Mouse (Mus musculus) T-helper 1 cell (primary cell): ENCODE measurements at regions not wholly inside any gene's neighbourhood (a gene's known extent, or its start where the extent isn't known, plus 50 kb on each side); places are given as distances from the start of the nearest gene placed in this dataset.

ENCODE experiments used
- in situ Hi-C: fragments of 300-600 bp; cut with MboI, MseI; formaldehyde crosslinking; loops from one replicate; pipeline ENCODE4 v1.15.1; 2025; ENCODE audit warnings: high pct_unique_total_duplicates

DNA sequence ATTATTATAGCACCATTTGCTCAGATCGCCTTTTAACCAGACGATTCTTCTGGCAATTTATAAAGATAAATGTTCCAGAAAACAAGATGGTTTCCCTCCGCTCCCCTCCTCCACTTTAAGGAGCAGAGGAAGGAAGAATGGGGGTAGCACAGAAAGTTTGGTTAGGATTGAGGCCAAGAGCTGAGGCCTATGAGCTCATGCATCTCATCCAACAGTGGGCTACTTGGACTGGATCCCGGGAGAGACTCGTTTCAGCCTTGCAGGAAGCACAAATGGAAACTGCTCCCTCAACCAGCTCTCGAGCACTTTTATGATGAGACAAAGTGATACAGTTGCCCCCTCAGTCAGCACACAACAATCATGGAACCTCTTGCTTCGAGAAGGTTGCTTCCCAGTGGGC lies 97.9 kb upstream of the Irx3 start:
- in situ Hi-C loops, result no loop called here

DNA sequence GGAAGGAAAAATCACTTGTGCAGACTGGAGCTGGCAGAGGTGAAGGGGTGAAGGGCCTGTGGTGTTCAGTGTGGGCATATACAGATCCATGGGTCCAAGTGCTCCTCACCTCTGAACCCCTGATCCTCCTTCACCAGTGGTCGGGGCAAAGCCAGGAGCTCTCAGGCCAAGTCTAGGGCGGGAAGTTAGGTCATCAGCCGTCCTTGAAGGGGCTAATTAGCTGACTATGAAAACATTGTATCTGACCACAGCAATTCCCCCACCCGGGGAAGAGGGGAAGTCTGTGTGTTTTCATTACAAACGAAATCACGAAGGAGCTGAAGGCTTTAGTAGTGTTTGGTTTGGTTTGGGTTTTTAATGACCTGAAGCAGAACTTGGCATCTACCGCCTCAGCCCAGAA lies 95.5 kb upstream of the Irx3 start:
- in situ Hi-C loops, result no loop called here

DNA sequence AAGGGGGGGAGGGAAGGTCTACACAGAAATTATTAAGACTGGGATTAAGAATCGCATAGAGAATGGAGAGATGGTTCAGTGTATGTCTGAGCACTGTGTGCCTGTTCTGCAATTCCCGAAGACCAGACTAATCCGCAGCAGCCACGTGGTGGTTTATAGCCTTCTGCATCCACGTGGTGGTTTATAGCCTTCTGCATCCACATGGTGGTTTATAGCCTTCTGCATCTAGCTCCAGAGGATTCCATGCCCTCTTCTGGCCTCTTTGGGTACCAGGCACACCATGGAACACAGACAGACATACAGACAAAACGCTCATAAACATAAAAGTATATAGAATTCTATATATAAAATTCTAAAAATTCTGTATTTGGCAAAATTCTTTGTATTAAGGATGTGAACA lies 94.1 kb upstream of the Irx3 start:
- in situ Hi-C loops, result no loop called here

DNA sequence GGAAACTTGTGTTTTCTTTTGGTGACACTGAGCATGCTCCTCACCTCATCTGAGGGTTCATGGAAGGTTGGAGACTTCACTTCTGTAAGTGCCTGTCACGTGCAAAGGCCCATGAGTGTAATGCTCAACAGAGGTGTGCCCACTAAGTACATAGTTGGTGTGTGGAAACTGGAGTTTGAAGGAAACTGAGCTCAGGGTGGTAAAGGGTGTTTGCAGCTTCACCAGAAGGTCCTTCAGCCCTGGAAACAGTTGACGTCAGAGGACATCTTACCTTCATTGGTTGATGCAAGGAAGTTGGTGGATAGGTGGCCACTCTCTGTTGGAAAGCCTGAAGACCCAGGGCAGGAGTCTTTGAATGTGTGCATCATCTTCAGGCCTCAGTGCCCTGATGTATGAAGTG lies 83.0 kb upstream of the Irx3 start:
- in situ Hi-C loops, result no loop called here

DNA sequence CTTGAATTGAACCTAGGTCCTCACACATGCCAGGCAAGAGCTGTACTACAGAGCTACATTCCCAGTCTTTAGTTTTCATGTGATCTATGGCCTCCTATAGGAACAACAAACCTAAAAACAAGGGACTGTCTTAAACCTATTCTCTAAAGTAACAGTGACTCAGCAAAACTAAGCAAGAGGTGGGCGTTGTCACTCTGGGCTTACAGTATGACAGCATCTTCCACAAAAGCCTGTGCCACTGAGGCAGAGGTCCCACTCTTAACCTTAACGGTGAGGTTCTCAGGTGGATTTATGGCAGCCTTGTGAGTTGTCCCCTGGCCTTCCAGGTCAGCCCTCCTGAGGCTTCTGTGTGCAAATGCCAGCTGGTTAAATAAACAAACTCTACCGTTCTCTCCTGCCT lies 82.5 kb upstream of the Irx3 start:
- in situ Hi-C loops, result no loop called here

DNA sequence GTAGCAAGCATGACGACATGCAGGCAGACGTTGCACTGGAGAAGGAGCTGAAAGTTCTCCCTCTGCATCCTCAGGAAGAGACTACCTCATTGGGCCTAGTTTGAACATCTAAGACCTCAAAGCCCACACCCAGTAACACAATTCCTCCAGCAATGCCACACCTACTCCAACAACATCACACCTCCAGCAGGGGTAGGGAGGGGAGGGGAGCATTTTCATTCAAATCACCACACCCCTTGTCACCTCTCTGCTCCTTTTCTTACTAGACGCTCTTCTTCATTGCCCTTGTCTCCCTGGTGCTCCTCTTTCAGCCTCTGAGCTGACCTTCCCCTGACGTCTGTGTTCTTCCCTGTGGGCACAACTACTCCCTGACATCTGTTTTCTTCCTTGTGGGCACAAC lies 81.1 kb upstream of the Irx3 start:
- in situ Hi-C loops, result no loop called here

DNA sequence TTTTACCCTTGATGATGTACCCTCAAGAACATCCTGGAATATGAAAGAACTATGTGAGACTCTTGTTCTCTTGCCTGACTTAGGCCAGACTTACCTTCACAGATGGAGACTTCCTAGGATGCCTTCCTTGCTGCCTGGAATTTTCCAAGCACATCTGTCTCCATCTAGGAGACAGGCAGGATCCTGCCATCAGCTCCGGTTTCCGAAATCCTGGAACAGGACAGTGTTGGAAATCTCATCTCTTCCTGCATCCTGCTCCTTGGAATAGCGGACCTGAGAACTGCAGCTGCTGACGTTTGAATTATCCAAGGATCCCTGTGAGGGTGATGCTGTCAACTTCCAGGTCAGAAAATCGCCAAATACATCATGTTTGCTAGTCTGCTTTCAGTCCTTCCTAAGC lies 77.0 kb upstream of the Irx3 start:
- in situ Hi-C loops, result no loop called here

DNA sequence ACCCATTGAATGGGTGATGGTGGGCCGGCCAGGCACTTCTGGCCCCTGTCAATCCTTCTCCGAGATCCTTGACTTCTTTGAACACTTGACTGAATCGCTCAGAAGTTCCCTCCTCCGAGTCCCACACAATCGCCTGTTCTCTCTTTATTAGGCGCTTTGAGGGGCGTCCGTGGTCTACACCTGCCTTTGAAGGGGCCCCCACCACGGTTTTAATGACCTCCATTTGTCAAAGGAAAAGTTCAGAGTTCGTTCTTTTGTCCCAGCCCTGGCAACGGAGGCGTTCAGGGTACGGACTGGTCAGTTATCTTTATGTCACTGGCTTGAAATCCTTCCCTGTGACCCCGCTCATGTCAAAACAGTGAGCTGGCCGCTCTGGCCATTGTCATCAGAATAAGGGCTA lies 74.3 kb upstream of the Irx3 start:
- in situ Hi-C loops, result no loop called here

DNA sequence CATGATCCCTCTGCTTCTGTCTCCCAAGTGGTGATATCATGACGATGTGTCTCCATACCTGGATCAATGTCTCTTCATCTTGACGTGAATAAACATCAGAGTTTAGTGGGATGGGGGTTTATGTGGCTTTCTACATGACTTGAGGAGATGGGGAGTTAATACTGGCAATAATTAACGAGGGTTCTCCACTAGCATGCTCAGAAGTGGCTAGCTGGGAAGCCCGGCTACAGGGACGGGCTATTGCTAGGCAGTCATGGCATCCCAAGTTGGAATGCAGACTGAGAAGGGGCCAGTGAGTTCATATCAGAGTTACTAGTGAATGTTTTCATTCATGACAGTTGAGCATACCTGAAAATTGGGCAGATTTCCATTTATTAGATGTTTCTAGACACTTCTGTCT lies 71.4 kb upstream of the Irx3 start:
- in situ Hi-C loops, result no loop called here

DNA sequence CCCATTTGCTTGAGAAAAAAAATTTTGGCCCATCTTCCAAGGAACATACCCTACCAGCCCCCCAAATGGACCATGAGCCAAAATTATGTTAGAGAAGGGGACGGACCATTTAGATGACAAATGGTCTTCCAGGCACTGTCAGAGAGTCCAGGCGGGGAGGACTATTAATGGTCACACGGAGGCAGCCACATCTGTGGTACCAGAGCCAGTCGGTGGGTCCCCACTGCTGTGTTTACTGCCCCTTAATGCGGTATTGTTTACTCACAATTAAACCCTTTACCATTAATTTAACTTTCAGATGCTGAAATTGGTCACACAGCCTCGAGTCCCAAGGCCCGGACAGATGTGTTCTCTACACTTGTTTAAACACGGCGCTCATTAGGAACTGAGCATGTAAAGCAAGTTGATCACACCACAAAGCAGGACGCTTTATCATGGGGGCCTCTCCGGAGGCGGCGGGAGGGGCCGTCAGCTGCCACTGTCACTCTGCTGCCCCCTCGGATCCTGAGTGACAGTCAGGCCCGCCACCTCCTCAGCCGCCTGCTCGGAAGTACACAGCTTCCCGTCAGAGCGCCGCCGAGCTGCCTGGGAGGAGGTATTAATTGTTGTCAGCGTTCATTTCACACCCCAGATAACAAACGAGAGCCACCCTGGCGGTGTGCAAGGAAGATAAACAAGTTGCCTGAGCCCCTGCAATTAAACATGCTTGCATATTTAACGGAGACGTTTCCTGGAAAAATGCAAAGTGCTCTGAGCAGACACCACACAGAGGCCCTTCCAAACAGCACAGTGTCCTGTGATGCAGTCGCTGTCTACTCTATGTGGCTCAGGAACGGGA lies 70.6 kb upstream of the Irx3 start:
- in situ Hi-C loops, result no loop called here

DNA sequence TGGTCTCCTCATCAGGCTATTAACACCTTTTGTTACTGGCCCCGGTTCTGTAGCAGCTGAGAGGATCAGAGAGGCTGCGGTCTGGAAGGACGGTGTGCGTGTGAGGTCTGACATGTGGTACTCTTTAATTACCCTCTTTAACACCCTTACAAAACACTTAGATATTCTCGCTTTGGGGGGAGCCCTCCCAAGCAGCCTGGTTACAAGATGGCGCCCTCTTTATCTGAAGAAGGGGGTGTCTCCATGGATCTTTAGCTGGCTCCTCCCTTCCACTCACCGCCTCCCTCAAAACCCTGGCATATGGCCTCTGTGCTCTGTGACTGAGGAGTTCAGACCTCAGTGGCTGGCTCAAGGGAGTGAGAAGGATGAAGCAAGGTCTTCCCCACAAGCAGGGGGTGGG lies 65.2 kb upstream of the Irx3 start:
- in situ Hi-C loops, result no loop called here

DNA sequence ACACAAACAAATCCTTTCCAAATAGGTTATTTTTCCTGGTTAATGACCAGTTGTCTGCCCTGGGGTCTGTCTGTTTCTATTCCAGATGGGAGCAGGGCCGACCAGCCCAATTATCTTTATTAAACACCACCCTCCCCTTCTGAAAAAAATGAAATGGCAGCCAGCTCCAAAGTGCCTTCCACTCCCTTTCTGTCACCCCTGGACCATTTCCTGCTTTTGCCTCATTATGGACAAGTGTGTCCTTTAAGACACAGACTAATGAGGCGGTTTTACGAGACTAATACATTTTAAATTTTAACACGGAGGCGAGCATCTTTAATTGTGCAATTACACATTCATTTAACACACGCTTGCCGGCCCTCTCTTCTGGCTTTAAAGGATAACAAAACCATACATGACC lies 64.2 kb upstream of the Irx3 start:
- in situ Hi-C loops, result no loop called here

DNA sequence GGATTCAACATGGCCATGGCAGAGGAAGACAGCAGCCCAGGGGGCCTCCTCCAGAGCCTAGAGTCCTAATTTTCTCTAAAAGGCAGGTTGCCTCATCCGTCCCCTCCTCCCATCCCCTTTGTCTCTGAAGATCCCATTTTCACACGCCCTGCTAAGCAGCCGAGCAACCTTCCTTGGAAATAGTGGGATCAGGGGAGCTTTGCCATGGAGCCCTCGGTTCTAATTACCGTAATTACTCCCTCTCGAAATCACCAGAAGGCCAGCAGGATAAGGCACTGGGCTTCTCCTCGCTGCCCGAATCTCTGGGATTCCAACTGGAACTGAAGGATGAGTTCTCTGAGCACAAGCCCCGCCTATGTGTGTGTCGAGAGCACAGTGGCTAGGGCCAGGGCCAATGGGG lies 63.5 kb upstream of the Irx3 start:
- in situ Hi-C loops, result no loop called here

DNA sequence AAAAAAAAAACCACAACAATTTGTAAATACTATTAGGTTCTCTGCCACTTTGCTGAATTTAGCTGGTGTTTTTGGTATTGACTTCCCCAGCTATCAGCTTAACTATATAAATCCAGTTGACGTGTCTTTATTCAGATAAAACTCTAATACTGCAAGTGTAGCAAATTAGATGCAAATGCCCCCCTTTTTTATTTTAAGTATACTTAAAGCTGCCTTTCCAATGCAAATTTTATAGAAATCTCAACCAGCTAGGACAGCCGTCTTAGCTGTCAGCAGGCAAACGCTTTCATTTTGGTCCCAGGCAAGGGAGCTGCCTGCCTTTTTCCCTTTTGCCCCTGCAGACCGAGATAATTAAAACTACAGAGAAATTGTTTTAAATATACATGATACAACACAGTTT lies 61.6 kb upstream of the Irx3 start:
- in situ Hi-C loops, result no loop called here

DNA sequence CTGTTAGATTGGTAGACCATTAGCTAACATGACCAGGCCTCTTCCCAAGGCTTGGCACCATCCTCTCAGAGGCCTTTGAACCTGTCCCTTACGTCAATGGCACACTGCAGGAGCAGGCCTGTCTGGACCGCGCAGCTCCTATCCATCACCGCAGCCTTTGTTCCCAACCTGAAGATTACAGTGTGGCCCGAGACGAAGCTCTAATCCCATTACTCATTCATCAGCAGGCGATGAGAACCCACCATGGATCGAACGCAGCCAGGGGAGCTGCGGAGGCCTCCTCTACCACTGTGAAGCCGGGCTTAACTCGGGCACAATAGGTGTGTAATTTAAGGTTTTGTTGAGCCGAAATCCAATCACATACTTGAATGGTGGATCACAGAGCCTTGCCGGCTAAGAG lies 54.0 kb upstream of the Irx3 start:
- in situ Hi-C loops, result no loop called here

DNA sequence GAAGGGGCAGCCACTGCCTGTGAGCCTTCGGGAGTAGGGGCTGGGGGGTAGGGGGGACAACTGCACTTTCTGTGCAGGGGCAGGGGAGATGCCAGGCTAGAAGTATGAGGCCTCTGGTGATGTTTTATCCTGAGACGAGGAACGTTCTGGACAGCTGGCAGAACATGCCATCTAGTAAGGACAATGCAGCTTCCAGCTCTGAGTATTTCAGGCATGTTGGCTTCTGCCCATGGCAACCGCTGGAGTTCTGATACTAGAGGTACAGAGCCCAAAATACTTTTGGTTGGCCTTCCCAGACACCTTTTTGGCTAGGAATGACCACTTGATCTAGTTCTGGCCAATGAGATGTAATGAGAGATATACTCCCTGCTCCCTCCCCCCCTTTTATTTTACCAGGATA lies 52.5 kb upstream of the Irx3 start:
- in situ Hi-C loops, result no loop called here

DNA sequence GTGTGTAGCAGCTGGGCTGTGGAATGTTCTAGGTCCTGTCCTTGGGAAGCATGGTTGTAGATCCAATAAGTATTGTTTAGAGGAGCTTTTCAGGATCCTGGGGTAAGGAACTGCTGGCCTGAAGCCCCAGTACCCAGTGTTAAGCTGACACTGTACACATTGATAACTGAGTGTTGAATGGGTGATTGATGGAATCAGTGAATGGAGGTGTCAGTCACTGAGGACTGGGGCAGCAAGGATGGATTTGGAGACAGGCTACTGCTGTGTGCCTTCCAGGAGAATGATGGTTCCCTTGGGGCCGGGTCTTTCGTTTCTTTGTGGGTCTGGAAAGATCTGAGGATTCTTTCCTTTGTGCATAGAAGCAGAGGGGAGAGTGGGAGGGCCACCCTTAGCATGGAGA lies 51.9 kb upstream of the Irx3 start:
- in situ Hi-C loops, result no loop called here

DNA sequence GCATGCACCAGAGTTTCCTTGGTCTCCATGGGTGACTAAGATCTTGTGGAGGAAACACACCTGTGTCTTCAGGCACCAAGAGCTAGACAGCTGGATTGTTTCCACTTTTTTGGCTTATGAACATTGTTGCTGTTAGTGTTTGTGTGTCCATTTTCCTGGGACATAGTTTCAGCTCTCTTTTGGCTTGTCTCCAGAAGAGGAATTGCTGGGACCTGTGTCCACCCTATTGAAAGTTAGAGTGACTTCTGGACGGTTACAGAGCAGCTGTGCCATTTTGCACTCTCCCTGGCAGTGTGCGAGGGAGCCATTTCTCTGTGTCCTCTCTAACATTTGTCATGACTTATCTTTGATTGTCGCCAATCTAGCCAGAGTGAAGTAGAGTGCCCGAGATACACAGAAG lies 51.5 kb upstream of the Irx3 start:
- in situ Hi-C loops, result no loop called here
